Mouse (Mus musculus) bone marrow macrophage, adult 2 months (primary cell): ENCODE data around the gene Rab42.

ENCODE experiments used
- CTCF ChIP-seq: IDR thresholded peaks from 2 replicates; pipeline ENCODE4 v1.5.1; 2012; ENCODE audit warnings: low read depth, mild to moderate bottlenecking, low read length, moderate library complexity
- POLR2A ChIP-seq: IDR thresholded peaks from 2 replicates; pipeline ENCODE4 v1.6.1; 2012; ENCODE audit warnings: mild to moderate bottlenecking, low read depth, low read length, borderline replicate concordance

GRCm38 (mm10) chr4:132266835-132267349, 36.3 kb downstream of the Rab42 start:
- TF ChIP-seq POLR2A = no peak
- no peak for TF ChIP-seq CTCF
